Mouse (Mus musculus) midbrain, postnatal 0 days (tissue): ENCODE measurements around the gene Ibsp. TPM values are rescaled to one million over a fixed set of nuclear protein-coding genes. Genes with fewer than 3 reads are reported as not detected.

Source experiments
- ATAC-seq: fragments of 200-750 bp; cut with Nextera tagmentation; 2 replicates; pipeline ENCODE4 v1.8.0; 2017; ENCODE audit warnings: moderate number of reproducible peaks, mild to moderate bottlenecking, moderate TSS enrichment, moderate library complexity; ENCODE audit not compliant: low FRiP score
- DNase-seq: peaks from one replicate; pipeline ENCODE4 v3.0.0-alpha.2; 2015; ENCODE audit warnings: low spot score
- H3K27ac ChIP-seq: fragments of 300-500 bp; sonication (generic); 2 replicates; pipeline ENCODE4 v1.5.1; 2014; ENCODE audit warnings: low read depth, mild to moderate bottlenecking, low read length, mixed read lengths
- H3K27me3 ChIP-seq: fragments of 300-500 bp; sonication (generic); 2 replicates; pipeline ENCODE4 v1.6.1; 2014; ENCODE audit warnings: low read length, control low read depth, mixed read lengths; ENCODE audit not compliant: insufficient read depth
- H3K36me3 ChIP-seq: fragments of 300-500 bp; sonication (generic); 2 replicates; pipeline ENCODE4 v1.6.1; 2014; ENCODE audit warnings: low read length, control low read depth, mixed read lengths; ENCODE audit not compliant: insufficient read depth
- H3K4me1 ChIP-seq: fragments of 300-500 bp; sonication (generic); 2 replicates; pipeline ENCODE4 v1.6.1; 2014; ENCODE audit warnings: mild to moderate bottlenecking, control low read depth, antibody characterized with exemption, low read length, mixed read lengths; ENCODE audit not compliant: insufficient read depth
- H3K4me2 ChIP-seq: fragments of 300-500 bp; sonication (generic); 2 replicates; pipeline ENCODE4 v1.6.1; 2014; ENCODE audit warnings: low read depth, mild to moderate bottlenecking, low read length, mixed read lengths; ENCODE audit not compliant: poor library complexity, severe bottlenecking
- H3K4me3 ChIP-seq: fragments of 300-500 bp; sonication (generic); 2 replicates; pipeline ENCODE4 v1.5.1; 2014; ENCODE audit warnings: low read depth, mild to moderate bottlenecking, low read length, moderate library complexity
- H3K9ac ChIP-seq: fragments of 300-500 bp; sonication (generic); replicated peaks from 2 replicates; pipeline ENCODE4 v1.6.1; 2014; ENCODE audit warnings: mild to moderate bottlenecking, low read length, moderate library complexity, mixed read lengths; ENCODE audit not compliant: poor library complexity, severe bottlenecking
- H3K9me3 ChIP-seq: fragments of 300-500 bp; sonication (generic); 2 replicates; pipeline ENCODE4 v1.6.1; 2016; ENCODE audit warnings: low read length, control low read depth
- CTCF ChIP-seq: IDR thresholded peaks from 2 replicates; pipeline ENCODE4 v1.5.1; 2016; ENCODE audit warnings: antibody characterized with exemption, mild to moderate bottlenecking
- WGBS: fragments of 180-500 bp; shearing (Covaris S2); extraction: QIAGEN DNeasy Blood & Tissue Kit; methylation state at CpG from one replicate; pipeline ENCODE4 v1.1.7; 2014; 5-methylcytosine and 5-hydroxymethylcytosine counted together
- polyA plus RNA-seq: library from polyadenylated mRNA; unstranded; fragments of >200 nt; fragmentation: Nextera tagmentation; extraction: Ambion mirVana; gene quantifications from 2 replicates; pipeline ENCODE4 v1.2.1, GENCODE M21; 2015
- total RNA-seq: library from RNA; depleted of rRNA; stranded (reverse); fragments of >200 nt; gene quantifications from 2 replicates; pipeline ENCODE4 v1.2.3, GENCODE M21; 2014

Gene Ibsp
- total and polyA plus RNA-seq, 2 experiments from 2014 or later: 0.10 to 0.16 TPM

DNA sequence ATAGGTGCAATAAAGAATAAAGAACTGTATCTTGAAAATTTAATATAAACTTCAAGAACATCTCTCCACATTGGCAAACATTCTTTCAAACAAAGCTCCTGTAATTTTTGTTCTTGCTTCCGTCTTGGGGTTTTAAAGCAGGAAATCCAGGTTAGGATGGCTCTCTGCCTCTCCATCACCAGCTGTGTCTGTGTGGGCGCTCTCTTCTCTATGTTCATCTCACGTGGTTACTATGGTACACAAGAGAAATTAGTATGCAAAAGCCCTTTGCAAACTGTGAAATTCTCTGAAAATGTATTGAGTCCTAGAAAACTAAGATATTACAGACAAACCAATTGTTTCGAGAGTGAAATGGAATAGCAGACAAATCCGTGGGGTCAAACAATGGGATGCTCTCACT lies 30.4 kb downstream of the Ibsp start:
- 67% methylated on average over 5 of the region's 5 CpGs for WGBS
- Histone ChIP-seq H3K36me3 (no peaks in the 10 kb centered on the region), H3K9me3 (no peaks in the 10 kb centered on the region), H3K27ac (no peak overlapping the region), H3K4me2 (no peak overlapping the region), H3K27me3 (no peaks in the 10 kb centered on the region), H3K4me3 (no peak overlapping the region), H3K9ac (no peak overlapping the region), H3K4me1 (no peaks in the 10 kb centered on the region)
- TF ChIP-seq CTCF: no peak
- DNase-seq (no peak), ATAC-seq (no peak)

DNA sequence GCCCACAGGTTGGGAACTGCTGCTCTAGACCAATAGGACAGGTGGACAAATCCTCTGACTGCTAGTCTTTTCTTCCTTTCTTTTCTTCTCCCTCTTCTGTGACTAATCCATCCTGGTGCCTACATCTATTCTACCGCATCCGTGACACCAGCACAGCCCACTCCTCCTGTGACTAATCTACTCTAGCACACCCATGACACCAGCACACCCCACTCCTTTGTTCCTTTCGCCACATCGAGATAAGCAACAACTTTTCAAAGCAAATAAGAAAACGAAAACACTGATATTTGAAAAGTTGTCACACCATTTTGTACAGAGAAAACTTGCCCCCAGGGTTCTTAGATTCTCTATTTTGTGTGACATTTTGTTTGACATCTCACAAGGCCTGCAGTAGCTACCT lies 31.1 kb downstream of the Ibsp start:
- H3K4me1 ChIP-seq: no peaks in the 10 kb centered on the region
- no peaks in the 10 kb centered on the region for H3K27me3 ChIP-seq
- H3K4me3 ChIP-seq: no peak overlapping the region
- 41% methylated on average over 5 of the region's 5 CpGs for WGBS
- no peaks in the 10 kb centered on the region for H3K36me3 ChIP-seq
- H3K4me2 ChIP-seq: no peak overlapping the region
- H3K9me3 ChIP-seq: no peaks in the 10 kb centered on the region
- no peak overlapping the region for H3K9ac ChIP-seq
- no peak for TF ChIP-seq CTCF
- no peak overlapping the region for H3K27ac ChIP-seq
- DNase-seq (no peak), ATAC-seq (no peak)

DNA sequence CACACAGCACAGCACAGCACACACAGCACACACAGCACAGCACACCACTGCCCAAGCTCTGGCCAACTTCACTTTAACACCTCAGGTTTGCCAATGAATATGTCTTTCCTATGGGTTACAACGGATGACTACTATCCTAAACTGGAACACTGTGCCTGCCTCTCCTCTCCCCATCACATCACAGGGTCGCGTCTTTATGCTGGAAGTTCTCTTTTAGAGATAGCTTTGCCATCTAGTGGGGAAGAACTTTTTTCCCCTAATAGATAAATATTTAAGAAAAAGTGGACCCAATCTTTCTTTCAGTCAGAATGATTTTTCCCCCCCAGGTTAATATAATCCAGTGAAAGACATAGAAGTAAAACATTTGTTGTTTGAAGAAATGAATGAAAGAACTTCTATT lies 33.3 kb downstream of the Ibsp start:
- H3K4me1 ChIP-seq: no peaks in the 10 kb centered on the region
- no peak overlapping the region for H3K9ac ChIP-seq
- H3K4me2 ChIP-seq: no peak overlapping the region
- no peak for ATAC-seq
- H3K4me3 ChIP-seq: no peak overlapping the region
- peak; percentile 35 for TF ChIP-seq CTCF
- H3K36me3 ChIP-seq: no peaks in the 10 kb centered on the region
- no peaks in the 10 kb centered on the region for H3K27me3 ChIP-seq
- no peaks in the 10 kb centered on the region for H3K9me3 ChIP-seq
- DNase-seq: no peak
- WGBS: 64% methylated on average over 3 of the region's 3 CpGs
- H3K27ac ChIP-seq: no peak overlapping the region

DNA sequence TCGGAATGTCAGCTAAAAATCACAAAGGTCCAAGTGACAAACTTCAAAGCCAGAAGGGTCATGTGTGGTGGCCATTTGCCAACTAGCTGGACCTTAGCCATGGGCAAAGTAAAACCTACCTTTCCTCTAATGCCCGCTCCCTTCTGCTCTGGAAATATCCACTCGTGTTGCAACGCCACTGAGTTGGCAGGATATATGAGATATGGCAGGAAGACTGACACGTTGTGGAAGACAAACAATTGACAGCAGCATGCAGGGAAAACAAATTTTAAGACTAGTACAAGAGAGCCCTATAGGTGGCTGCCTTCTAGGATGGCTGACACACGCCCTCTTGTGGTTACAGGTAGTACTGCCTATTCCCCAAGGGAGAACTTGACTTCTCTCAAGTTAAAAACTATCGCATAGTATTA lies 34.3 kb downstream of the Ibsp start:
- Histone ChIP-seq H3K36me3 (no peaks in the 10 kb centered on the region), H3K4me2 (no peak overlapping the region), H3K27me3 (no peaks in the 10 kb centered on the region), H3K9me3 (no peaks in the 10 kb centered on the region), H3K4me1 (no peaks in the 10 kb centered on the region), H3K27ac (no peak overlapping the region), H3K9ac (no peak overlapping the region), H3K4me3 (no peak overlapping the region)
- ATAC-seq: peak; percentile 61; the same call in 1 of the 2 replicates
- WGBS: 40% methylated on average over 7 of the region's 7 CpGs
- peak; percentile 88 for DNase-seq
- peak; percentile 97 for TF ChIP-seq CTCF

DNA sequence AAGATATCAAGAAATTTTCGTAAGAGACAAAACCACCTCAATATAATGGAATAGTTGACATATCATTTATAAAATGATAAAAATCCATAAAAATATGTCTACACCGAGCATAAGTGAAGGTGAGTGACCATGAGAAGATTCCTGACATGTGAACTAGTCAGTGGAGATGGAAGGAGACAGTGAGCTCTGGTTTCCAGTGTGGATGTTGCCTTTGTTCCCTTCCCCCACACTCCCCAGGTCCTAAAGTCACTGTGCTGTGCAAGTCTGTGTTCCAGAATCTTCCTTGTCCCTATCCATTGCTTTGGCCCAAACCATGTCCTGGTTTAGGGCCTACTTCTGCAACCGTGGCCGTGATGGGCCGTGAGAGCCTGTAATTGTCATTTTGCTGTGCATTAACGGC lies 34.7 kb downstream of the Ibsp start:
- TF ChIP-seq CTCF: no peak
- DNase-seq (no peak), ATAC-seq (peak; percentile 34; the same call in 1 of the 2 replicates)
- H3K9me3 ChIP-seq: no peaks in the 10 kb centered on the region
- no peaks in the 10 kb centered on the region for H3K27me3 ChIP-seq
- H3K27ac ChIP-seq: no peak overlapping the region
- WGBS: 77% methylated on average over 6 of the region's 6 CpGs
- no peaks in the 10 kb centered on the region for H3K4me1 ChIP-seq
- H3K4me3 ChIP-seq: no peak overlapping the region
- no peaks in the 10 kb centered on the region for H3K36me3 ChIP-seq
- H3K9ac ChIP-seq: no peak overlapping the region
- no peak overlapping the region for H3K4me2 ChIP-seq

DNA sequence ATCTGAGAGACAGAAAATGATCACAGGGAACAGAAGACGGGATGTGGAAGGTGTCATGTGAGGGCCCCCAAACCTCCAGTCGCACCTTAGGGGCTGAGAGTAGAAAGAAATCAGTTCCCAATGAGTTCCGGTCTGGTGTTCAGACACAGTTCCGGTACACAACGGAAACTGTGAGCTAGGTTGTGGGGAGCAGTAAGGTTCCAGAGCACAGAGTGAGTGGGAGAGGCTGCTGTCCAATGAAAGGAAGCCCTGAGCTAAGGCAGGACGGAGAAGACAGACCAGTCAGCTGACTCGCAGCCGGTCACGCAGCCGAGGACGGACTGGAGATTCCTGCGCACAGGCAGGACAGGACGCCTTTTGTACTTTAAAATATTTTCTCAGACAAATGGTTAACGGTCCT lies 35.5 kb downstream of the Ibsp start:
- Histone ChIP-seq H3K4me1 (no peaks in the 10 kb centered on the region), H3K9me3 (no peaks in the 10 kb centered on the region), H3K9ac (no peak overlapping the region), H3K27ac (no peak overlapping the region), H3K4me2 (no peak overlapping the region), H3K36me3 (no peaks in the 10 kb centered on the region), H3K4me3 (no peak overlapping the region), H3K27me3 (no peaks in the 10 kb centered on the region)
- ATAC-seq: no peak
- DNase-seq: no peak
- TF ChIP-seq CTCF: no peak
- 87% methylated on average over 14 of the region's 14 CpGs for WGBS

DNA sequence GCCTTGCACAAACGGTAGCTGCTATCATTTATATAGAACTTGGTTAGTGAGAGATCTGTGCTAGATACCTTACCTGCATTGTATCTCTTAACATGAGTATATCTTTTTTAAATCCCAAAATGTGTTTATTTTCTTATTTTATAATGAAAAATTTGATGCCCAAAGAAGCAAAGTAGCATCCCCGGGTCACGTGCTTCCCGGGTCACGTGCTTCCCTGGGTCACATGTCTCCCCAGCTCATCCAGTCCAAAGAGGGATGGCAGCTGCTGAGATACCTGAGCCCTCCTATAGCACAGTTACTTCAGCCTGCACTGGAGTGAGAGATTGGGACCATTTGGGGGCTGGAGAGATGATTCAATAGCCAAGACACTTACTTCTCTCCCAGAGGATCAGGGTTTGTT lies 37.0 kb downstream of the Ibsp start:
- no peak overlapping the region for H3K4me2 ChIP-seq
- no peaks in the 10 kb centered on the region for H3K27me3 ChIP-seq
- H3K9ac ChIP-seq: no peak overlapping the region
- DNase-seq: no peak
- no peaks in the 10 kb centered on the region for H3K4me1 ChIP-seq
- H3K36me3 ChIP-seq: no peaks in the 10 kb centered on the region
- WGBS: 94% methylated on average over 5 of the region's 5 CpGs
- ATAC-seq: no peak
- no peaks in the 10 kb centered on the region for H3K9me3 ChIP-seq
- no peak overlapping the region for H3K4me3 ChIP-seq
- no peak overlapping the region for H3K27ac ChIP-seq
- TF ChIP-seq CTCF: no peak
